Mouse (Mus musculus): ENCODE measurements around the gene Phf19. TPM values are rescaled to one million over a fixed set of nuclear protein-coding genes. Genes with fewer than 3 reads are reported as not detected.

Gene Phf19
- polyA plus RNA-seq (2017; shearing (Covaris generic)), result 2.2 TPM

GRCm38 (mm10) chr2:34913218-34914068 is at the start of gene Phf19:
Phf19 (minus strand) TSS chr2:34914026.

DNA sequence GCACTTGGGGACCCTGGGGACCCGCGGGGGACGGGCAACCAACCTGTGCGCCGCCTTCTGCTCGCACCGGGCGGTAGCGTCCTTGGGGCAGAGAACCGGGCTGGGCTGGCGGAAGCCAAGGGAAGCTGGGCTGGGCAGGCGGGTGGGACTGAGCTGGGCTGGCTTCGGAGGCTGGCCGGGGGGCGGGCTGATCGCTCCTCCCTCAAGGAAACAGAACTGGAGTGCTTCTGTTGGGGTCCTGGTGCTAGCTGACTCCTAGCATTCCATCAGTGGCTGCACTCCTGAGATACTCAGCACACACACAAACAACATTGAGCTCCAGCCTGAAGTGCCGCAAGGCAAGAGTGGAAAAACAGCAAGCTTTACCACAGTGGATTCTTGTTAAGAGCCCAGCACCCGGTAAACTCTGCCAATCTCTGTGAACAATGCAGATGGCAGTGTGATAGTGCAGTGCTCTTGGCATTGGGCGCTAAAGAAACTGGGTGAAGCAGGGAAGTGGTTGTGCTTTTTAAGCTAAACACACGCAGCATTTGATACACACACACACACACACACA is 47.7 kb upstream of the Phf19 start, which contains the start of gene Traf1:
Gene Traf1 (minus strand): TSS at position 292 of the 556 bp plus-strand sequence.

DNA sequence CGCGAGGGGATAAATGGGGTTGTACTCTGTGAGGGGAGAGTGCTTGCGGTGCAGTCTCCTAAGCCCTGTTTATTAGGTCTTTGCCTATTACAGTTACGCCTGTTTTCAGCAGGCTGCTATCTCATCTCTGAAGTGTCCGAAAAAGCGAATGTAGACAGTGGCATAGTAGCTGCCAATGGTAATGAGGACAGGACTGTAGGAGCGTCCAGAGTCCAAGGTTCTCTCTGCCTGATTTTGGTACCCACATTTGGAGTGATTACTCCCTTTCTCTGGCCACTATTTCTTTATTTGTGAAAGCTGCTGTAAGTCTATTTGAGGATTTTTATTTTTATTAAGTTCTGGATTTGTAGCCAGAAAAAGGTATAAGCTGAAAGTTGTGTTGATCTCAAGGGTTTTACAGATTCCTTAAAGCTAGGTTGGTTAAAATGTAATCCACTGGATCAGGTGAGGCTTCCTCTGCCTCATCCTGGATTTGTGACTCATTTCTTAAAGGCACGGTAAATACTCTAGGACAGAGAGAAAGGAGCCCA is 38.9 kb downstream of the Phf19 start, which contains the start of gene Psmd5:
Gene Psmd5 (minus strand): TSS at position 153 of the 530 bp plus-strand sequence.

GRCm38 (mm10) chr2:34874271-34874670 is 39.6 kb downstream of the Phf19 start, which contains the start of gene Cutal:
Cutal (plus strand) TSS chr2:34874396.

Other genes starting within 250 kb of the Phf19 start
- gene Gapvd1, start 158.8 kb downstream of the Phf19 start, polyA plus RNA-seq (2017; shearing (Covaris generic)), result 111 TPM
- 583 TPM for gene Hspa5, start 142.1 kb downstream of the Phf19 start, polyA plus RNA-seq (2017; shearing (Covaris generic))
- gene Rabepk, start 114.1 kb downstream of the Phf19 start, polyA plus RNA-seq (2017; shearing (Covaris generic)), result 42.7 TPM
- 77.8 TPM for gene Fbxw2, start 87.7 kb downstream of the Phf19 start, polyA plus RNA-seq (2017; shearing (Covaris generic))
- not detected for gene Gm34653, start 81.0 kb downstream of the Phf19 start, polyA plus RNA-seq (2017; shearing (Covaris generic))
- gene Cutal, start 39.6 kb downstream of the Phf19 start, polyA plus RNA-seq (2017; shearing (Covaris generic)), result not detected
- 85.7 TPM for gene Psmd5, start 39.1 kb downstream of the Phf19 start, polyA plus RNA-seq (2017; shearing (Covaris generic))
- gene Traf1, start 47.7 kb upstream of the Phf19 start, polyA plus RNA-seq (2017; shearing (Covaris generic)), result 555 TPM
- gene Hc, start 147.4 kb upstream of the Phf19 start, polyA plus RNA-seq (2017; shearing (Covaris generic)), result 0.40 TPM
- gene AI182371, start 187.5 kb upstream of the Phf19 start, polyA plus RNA-seq (2017; shearing (Covaris generic)), result 0.84 TPM
- gene Cntrl, start 195.5 kb upstream of the Phf19 start, polyA plus RNA-seq (2017; shearing (Covaris generic)), result 125 TPM